Mouse (Mus musculus) liver, embryonic 13.5 days (tissue): ENCODE data around the gene Olfr1339. TPM values are rescaled to one million over a fixed set of nuclear protein-coding genes. Genes with fewer than 3 reads are reported as not detected.

ENCODE experiments used
- ATAC-seq: fragments of 200-750 bp; cut with Nextera tagmentation; 2 replicates; pipeline ENCODE4 v1.8.0; 2017; ENCODE audit warnings: low read depth, mild to moderate bottlenecking, moderate number of reproducible peaks, moderate library complexity
- DNase-seq: peaks from one replicate; pipeline ENCODE4 v3.0.0; 2022
- H3K27ac ChIP-seq: fragments of 300-500 bp; sonication (generic); 2 replicates; pipeline ENCODE4 v1.5.1; 2015; ENCODE audit warnings: moderate library complexity, mild to moderate bottlenecking, inconsistent platforms
- H3K27me3 ChIP-seq: fragments of 300-500 bp; sonication (generic); 2 replicates; pipeline ENCODE4 v1.6.1; 2015; ENCODE audit warnings: mild to moderate bottlenecking, inconsistent platforms
- H3K36me3 ChIP-seq: fragments of 300-500 bp; sonication (generic); 2 replicates; pipeline ENCODE4 v1.6.1; 2015; ENCODE audit warnings: mild to moderate bottlenecking, inconsistent platforms
- H3K4me1 ChIP-seq: fragments of 300-500 bp; sonication (generic); replicated peaks from 2 replicates; pipeline ENCODE4 v1.6.1; 2015; ENCODE audit warnings: inconsistent platforms
- H3K4me2 ChIP-seq: fragments of 300-500 bp; sonication (generic); 2 replicates; pipeline ENCODE4 v1.6.1; 2015; ENCODE audit warnings: inconsistent platforms, mild to moderate bottlenecking, moderate library complexity
- H3K4me3 ChIP-seq: fragments of 300-500 bp; sonication (generic); replicated peaks from 2 replicates; pipeline ENCODE4 v1.5.1; 2015; ENCODE audit warnings: mild to moderate bottlenecking, inconsistent platforms
- H3K9ac ChIP-seq: fragments of 300-500 bp; sonication (generic); 2 replicates; pipeline ENCODE4 v1.6.1; 2015; ENCODE audit warnings: mild to moderate bottlenecking, inconsistent platforms
- H3K9me3 ChIP-seq: fragments of 300-500 bp; sonication (generic); replicated peaks from 2 replicates; pipeline ENCODE4 v1.6.1; 2016; ENCODE audit warnings: inconsistent platforms
- WGBS: fragments of 180-500 bp; shearing (Covaris S2); methylation state at CpG from one replicate; pipeline ENCODE4 v1.1.7; 2015; ENCODE audit not compliant: insufficient replicate concordance; 5-methylcytosine and 5-hydroxymethylcytosine counted together
- polyA plus RNA-seq: library from polyadenylated mRNA; unstranded; fragments of >200 nt; fragmentation: Nextera tagmentation; extraction: Ambion mirVana; gene quantifications from 2 replicates; pipeline ENCODE4 v1.2.1, GENCODE M21; 2015

Gene Olfr1339
- polyA plus RNA-seq: not detected in 2 replicates

- H3K4me2 ChIP-seq: no peak within 1 kb of the TSS
- H3K4me1 ChIP-seq: no peaks in the 10 kb centered on the region
- H3K9me3 ChIP-seq: no peaks in the 10 kb centered on the region
- DNase-seq (no peak), ATAC-seq (no peak)
- 83% methylated on average over 1 of the region's 1 CpGs for WGBS
- no peak within 1 kb of the TSS for H3K4me3 ChIP-seq
- H3K27ac ChIP-seq: no peak within 1 kb of the TSS
- H3K27me3 ChIP-seq: no peaks in the 10 kb centered on the region
- H3K36me3 ChIP-seq: no peaks in the 10 kb centered on the region
- no peak within 1 kb of the TSS for H3K9ac ChIP-seq
Observed at GRCm38 (mm10) chr4:118731875-118732274, at the start of gene Olfr1339. Gene Olfr1339, plus strand, starts transcription at chr4:118732175.

GRCm38 (mm10) chr4:118687086-118687485, 44.9 kb upstream of the Olfr1339 start:
- Histone ChIP-seq H3K36me3 (no peaks in the 10 kb centered on the region), H3K4me1 (no peaks in the 10 kb centered on the region), H3K4me3 (no peak overlapping the region), H3K9me3 (no peaks in the 10 kb centered on the region), H3K27ac (no peak overlapping the region), H3K4me2 (no peak overlapping the region), H3K27me3 (no peaks in the 10 kb centered on the region), H3K9ac (no peak overlapping the region)
- 15% methylated on average over 2 of the region's 2 CpGs for WGBS
- DNase-seq: no peak
- no peak for ATAC-seq

GRCm38 (mm10) chr4:118692412-118692973, 39.5 kb upstream of the Olfr1339 start, which contains the start of gene Olfr1342:
Gene Olfr1342, minus strand, starts transcription at chr4:118692756.
- H3K4me1 ChIP-seq: no peaks in the 10 kb centered on the region
- DNase-seq (no peak), ATAC-seq (no peak)
- H3K36me3 ChIP-seq: no peaks in the 10 kb centered on the region
- H3K27me3 ChIP-seq: no peaks in the 10 kb centered on the region
- H3K27ac ChIP-seq: no peak within 1 kb of the TSS
- no peak within 1 kb of the TSS for H3K4me3 ChIP-seq
- H3K4me2 ChIP-seq: no peak within 1 kb of the TSS
- H3K9ac ChIP-seq: no peak within 1 kb of the TSS
- WGBS: 19% methylated on average over 12 of the region's 12 CpGs
- no peaks in the 10 kb centered on the region for H3K9me3 ChIP-seq

GRCm38 (mm10) chr4:118693812-118694211, 38.2 kb upstream of the Olfr1339 start:
- Histone ChIP-seq H3K4me3 (no peak overlapping the region), H3K9ac (no peak overlapping the region), H3K27ac (no peak overlapping the region), H3K27me3 (no peaks in the 10 kb centered on the region), H3K9me3 (no peaks in the 10 kb centered on the region), H3K36me3 (no peaks in the 10 kb centered on the region), H3K4me1 (no peaks in the 10 kb centered on the region), H3K4me2 (no peak overlapping the region)
- ATAC-seq: no peak
- DNase-seq: no peak
- WGBS: 37% methylated on average over 2 of the region's 2 CpGs

- H3K36me3 ChIP-seq: no peaks in the 10 kb centered on the region
- no peak for DNase-seq
- H3K4me3 ChIP-seq: no peak within 1 kb of the TSS
- no peaks in the 10 kb centered on the region for H3K27me3 ChIP-seq
- no peak within 1 kb of the TSS for H3K9ac ChIP-seq
- ATAC-seq: no peak
- no peak within 1 kb of the TSS for H3K27ac ChIP-seq
- no peak within 1 kb of the TSS for H3K4me2 ChIP-seq
- WGBS: 49% methylated on average over 3 of the region's 3 CpGs
- no peaks in the 10 kb centered on the region for H3K9me3 ChIP-seq
- H3K4me1 ChIP-seq: no peaks in the 10 kb centered on the region
Observed at GRCm38 (mm10) chr4:118703223-118703622, 28.8 kb upstream of the Olfr1339 start, which contains the start of gene Olfr1341. Gene Olfr1341, plus strand, starts transcription at chr4:118703523.

GRCm38 (mm10) chr4:118708086-118708485, 23.9 kb upstream of the Olfr1339 start:
- H3K9ac ChIP-seq: no peak overlapping the region
- no peak for DNase-seq

GRCm38 (mm10) chr4:118711656-118712055, 20.3 kb upstream of the Olfr1339 start:
- 40% methylated on average over 1 of the region's 1 CpGs for WGBS

More at GRCm38 (mm10) chr4:118708086-118708485, 23.9 kb upstream of the Olfr1339 start:
- Histone ChIP-seq H3K36me3 (no peaks in the 10 kb centered on the region), H3K27me3 (no peaks in the 10 kb centered on the region), H3K4me2 (no peak overlapping the region), H3K27ac (no peak overlapping the region), H3K9me3 (no peaks in the 10 kb centered on the region), H3K4me1 (no peaks in the 10 kb centered on the region), H3K4me3 (no peak overlapping the region)
- ATAC-seq: no peak
- whole genome bisulfite sequencing: 57% methylated on average over 5 of the region's 5 CpGs

GRCm38 (mm10) chr4:118719838-118720237, 12.1 kb upstream of the Olfr1339 start, which contains the start of gene Olfr1340:
Gene Olfr1340, plus strand, starts transcription at chr4:118720138.
- Histone ChIP-seq H3K4me3 (no peak within 1 kb of the TSS), H3K9ac (no peak within 1 kb of the TSS), H3K36me3 (no peaks in the 10 kb centered on the region), H3K27me3 (no peaks in the 10 kb centered on the region), H3K27ac (no peak within 1 kb of the TSS), H3K4me2 (no peak within 1 kb of the TSS), H3K4me1 (no peaks in the 10 kb centered on the region), H3K9me3 (no peaks in the 10 kb centered on the region)
- ATAC-seq: no peak
- DNase-seq: no peak

More at GRCm38 (mm10) chr4:118711656-118712055, 20.3 kb upstream of the Olfr1339 start:
- H3K4me2 ChIP-seq: no peak overlapping the region
- no peak overlapping the region for H3K27ac ChIP-seq
- H3K36me3 ChIP-seq: no peaks in the 10 kb centered on the region
- ATAC-seq: no peak
- no peak for DNase-seq
- H3K9me3 ChIP-seq: no peaks in the 10 kb centered on the region
- no peak overlapping the region for H3K9ac ChIP-seq
- H3K4me3 ChIP-seq: no peak overlapping the region
- H3K27me3 ChIP-seq: no peaks in the 10 kb centered on the region
- H3K4me1 ChIP-seq: no peaks in the 10 kb centered on the region

- WGBS: 37% methylated on average over 10 of the region's 10 CpGs
- no peak for DNase-seq
- Histone ChIP-seq H3K4me1 (no peaks in the 10 kb centered on the region), H3K4me3 (no peak overlapping the region), H3K27me3 (no peaks in the 10 kb centered on the region), H3K27ac (no peak overlapping the region), H3K9me3 (no peaks in the 10 kb centered on the region), H3K9ac (no peak overlapping the region), H3K4me2 (no peak overlapping the region), H3K36me3 (no peaks in the 10 kb centered on the region)
- ATAC-seq: no peak
Observed at GRCm38 (mm10) chr4:118721742-118722483, 10.1 kb upstream of the Olfr1339 start.

GRCm38 (mm10) chr4:118739574-118739973, 7.6 kb downstream of the Olfr1339 start:
- Histone ChIP-seq H3K4me1 (no peaks in the 10 kb centered on the region), H3K4me3 (no peak overlapping the region), H3K4me2 (no peak overlapping the region), H3K9ac (no peak overlapping the region), H3K27me3 (peaks cover 21% of the 10 kb centered on the region), H3K36me3 (no peaks in the 10 kb centered on the region), H3K9me3 (no peaks in the 10 kb centered on the region), H3K27ac (no peak overlapping the region)
- 41% methylated on average over 3 of the region's 3 CpGs for WGBS
- no peak for ATAC-seq
- DNase-seq: no peak

- Histone ChIP-seq H3K27me3 (peaks cover 21% of the 10 kb centered on the region), H3K4me1 (no peaks in the 10 kb centered on the region), H3K27ac (no peak overlapping the region), H3K9ac (no peak overlapping the region), H3K9me3 (no peaks in the 10 kb centered on the region), H3K36me3 (no peaks in the 10 kb centered on the region), H3K4me2 (no peak overlapping the region), H3K4me3 (no peak overlapping the region)
- ATAC-seq (no peak), DNase-seq (no peak)
- WGBS: 7% methylated on average over 11 of the region's 11 CpGs
Observed at GRCm38 (mm10) chr4:118740988-118741698, 9.2 kb downstream of the Olfr1339 start.
